Mouse (Mus musculus): ENCODE data around the gene Stard3nl.

DNA sequence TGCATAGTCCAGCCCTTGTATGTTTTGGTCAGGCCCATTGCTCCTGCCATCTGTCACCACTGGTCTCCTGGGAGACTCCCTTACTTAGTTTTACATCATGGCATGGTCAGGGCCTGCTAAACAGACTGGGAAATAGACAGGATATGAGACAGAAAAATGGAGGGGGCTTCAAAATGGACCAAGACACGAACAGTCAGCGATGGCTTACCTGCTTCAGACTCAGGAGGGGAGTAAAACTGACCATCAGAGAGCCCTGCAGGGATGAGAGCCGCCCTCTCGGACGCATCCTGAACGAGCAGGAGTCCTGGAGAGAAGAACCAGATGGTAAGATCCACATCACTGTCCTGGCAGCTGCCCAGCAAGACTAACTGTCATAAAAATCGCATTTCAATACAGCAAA, 28.1 kb downstream of the Stard3nl start:
- TF ChIP-seq CTCF (IDR thresholded peaks at IDR 0.05; ENCODE audit: insufficient read depth, low read depth, low read length), result no peak
- TF ChIP-seq POLR2A (IDR thresholded peaks at IDR 0.05; ENCODE audit: insufficient read depth, low read depth, low read length), result no peak

Measured in olfactory bulb, adult 2 months (tissue).